Mouse (Mus musculus): ENCODE data around the gene Dpp6. TPM values are rescaled to one million over a fixed set of nuclear protein-coding genes. Genes with fewer than 3 reads are reported as not detected.

Dpp6 gene
- polyA plus RNA-seq (2015; fragmentation: Illumina TruSeq; extraction: RNeasy Lipid Tissue Mini Kit (QIAGEN cat#74804); ENCODE audit: insufficient read depth, low replicate concordance) = 0.17 TPM

DNA sequence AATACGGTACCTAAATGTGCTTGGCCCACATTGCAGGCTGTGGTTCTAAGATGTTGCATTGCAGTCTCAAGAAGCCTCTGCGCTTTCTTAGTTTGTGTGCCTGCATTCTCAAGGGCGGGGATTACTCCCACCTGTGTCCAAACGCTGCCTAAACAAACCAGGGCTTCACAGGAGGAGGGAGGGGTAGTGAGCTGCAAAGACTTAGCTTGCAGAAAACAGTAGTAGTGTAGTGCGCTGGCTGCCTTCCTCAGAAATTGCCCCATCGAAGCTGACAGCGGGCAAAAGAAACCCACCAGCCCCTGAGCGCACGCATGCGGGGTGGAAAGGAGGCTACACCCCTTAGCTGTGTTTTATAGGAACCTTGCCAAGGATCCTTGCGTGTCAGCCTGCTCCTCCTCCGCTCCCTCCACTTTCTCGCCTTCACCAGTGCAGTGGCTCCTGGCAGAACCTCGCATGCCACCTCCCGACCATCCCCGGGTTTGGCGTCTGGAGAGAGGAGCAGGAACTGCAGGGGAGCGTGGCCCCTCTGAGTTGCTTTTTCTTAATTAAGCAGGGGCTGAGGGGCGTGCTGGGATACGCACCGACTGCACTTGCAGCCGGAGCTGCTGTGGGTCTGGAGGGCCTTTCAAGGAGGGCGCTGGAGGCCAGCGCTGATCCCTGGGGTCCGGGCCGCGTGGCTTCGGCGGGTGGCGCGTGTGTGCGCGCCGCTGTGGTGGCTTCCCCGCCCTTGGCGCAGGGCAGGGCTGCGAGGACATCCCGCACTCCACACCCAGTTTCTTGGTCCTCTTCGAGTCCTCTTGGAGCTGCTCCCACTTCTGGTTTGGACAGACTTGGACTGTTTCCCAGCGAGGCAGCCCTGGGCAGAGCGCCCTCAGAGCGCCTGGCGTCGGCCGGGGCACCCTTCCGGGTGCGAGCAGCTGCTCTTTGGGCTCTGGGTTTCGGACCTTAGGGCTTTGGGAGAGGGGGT is at the start of gene Dpp6:
TSS of gene Dpp6 (plus strand) at position 229 of the 967 bp plus-strand sequence.

DNA sequence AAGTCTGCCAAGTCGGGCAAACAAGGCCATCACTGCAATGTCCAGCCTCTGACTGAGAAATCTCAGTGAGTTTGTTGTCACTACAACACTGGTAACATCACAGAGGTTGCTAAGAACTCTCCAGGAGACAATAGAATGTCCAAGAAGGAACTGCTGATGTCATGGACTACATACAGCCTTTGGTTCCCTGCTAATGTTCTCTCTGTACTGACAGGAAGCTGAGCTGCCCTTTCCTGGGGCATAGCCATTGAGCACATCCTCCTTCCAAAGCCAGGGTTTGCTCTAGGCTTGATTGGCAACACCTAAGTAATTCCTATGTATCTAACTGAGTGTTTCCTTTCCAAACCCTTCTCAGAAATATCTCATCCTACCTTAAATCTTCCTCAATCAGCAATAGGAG is 684.3 kb downstream of the Dpp6 start, which contains the start of gene Speer4b:
TSS of gene Speer4b (minus strand) at position 101 of the 400 bp plus-strand sequence.

Data from spleen, adult 10 weeks (tissue).